Mouse (Mus musculus): ENCODE data around the gene Paox. TPM values are rescaled to one million over a fixed set of nuclear protein-coding genes. Genes with fewer than 3 reads are reported as not detected.
A peak's percentile ranks its signal among the peaks of the same experiment; 100 is the strongest.
"Not testable (repeated sequence)": the region's sequence is repeated elsewhere in the genome, so short reads cannot be mapped to it uniquely, and the experiment has no call there.

Paox gene
- polyA plus RNA-seq, 1 experiment from 2014 or later, result 29.8 TPM

GRCm38 (mm10) chr7:140125278-140126021 is 9.9 kb downstream of the Paox start:
- Histone ChIP-seq H3K4me1 (ENCODE audit: control insufficient read depth, insufficient read depth, low read length) (0 out of 2 replicates have a peak, but pooled peaks cover 7% of the 10 kb centered on the region), H3K4me2 (replicated peaks; ENCODE audit: low read depth, low read length) (peak overlapping the region; percentile 53), H3K4me3 (ENCODE audit: low read depth, low read length) (peak overlapping the region; percentile 75), H3K27me3 (ENCODE audit: control insufficient read depth, insufficient read depth, low read length) (no peaks in the 10 kb centered on the region), H3K9ac (replicated peaks; ENCODE audit: low read depth, low read length) (peak overlapping the region; percentile 64), H3K36me3 (ENCODE audit: control insufficient read depth, insufficient read depth, low read length) (peaks cover 11% of the 10 kb centered on the region; the same call in 1 of the 2 replicates), H3K9me3 (ENCODE audit: control insufficient read depth, low read depth, low read length) (no peaks in the 10 kb centered on the region), H3K27ac (ENCODE audit: low read length) (peak overlapping the region; percentile 52; the same call in 1 of the 2 replicates)
- 1% methylated on average over 40 of the region's 40 CpGs for WGBS
- peak; percentile 96 for ATAC-seq (ENCODE audit: insufficient number of reproducible peaks, insufficient read depth, low FRiP score, low read depth)

- 0 out of 2 replicates have a peak, but pooled peaks cover 7% of the 10 kb centered on the region for H3K4me1 ChIP-seq (ENCODE audit: control insufficient read depth, insufficient read depth, low read length)
- peak overlapping the region; percentile 75 for H3K4me3 ChIP-seq (ENCODE audit: low read depth, low read length)
- ATAC-seq (ENCODE audit: insufficient number of reproducible peaks, insufficient read depth, low FRiP score, low read depth), result peak; percentile 24; the same call in 1 of the 2 replicates
- peaks cover 12% of the 10 kb centered on the region; the same call in 1 of the 2 replicates for H3K36me3 ChIP-seq (ENCODE audit: control insufficient read depth, insufficient read depth, low read length)
- peak overlapping the region; percentile 64 for H3K9ac ChIP-seq (replicated peaks; ENCODE audit: low read depth, low read length)
- 3% methylated on average over 5 of the region's 5 CpGs for WGBS
- no peaks in the 10 kb centered on the region for H3K9me3 ChIP-seq (ENCODE audit: control insufficient read depth, low read depth, low read length)
- peak overlapping the region; percentile 53 for H3K4me2 ChIP-seq (replicated peaks; ENCODE audit: low read depth, low read length)
- no peak overlapping the region; the same call in 1 of the 2 replicates for H3K27ac ChIP-seq (ENCODE audit: low read length)
- no peaks in the 10 kb centered on the region for H3K27me3 ChIP-seq (ENCODE audit: control insufficient read depth, insufficient read depth, low read length)
These were observed 10.4 kb downstream of the Paox start for GRCm38 (mm10) chr7:140126022-140126350.

- Histone ChIP-seq H3K9ac (replicated peaks; ENCODE audit: low read depth, low read length) (no peak overlapping the region), H3K27ac (ENCODE audit: low read length) (no peak overlapping the region), H3K9me3 (ENCODE audit: control insufficient read depth, low read depth, low read length) (no peaks in the 10 kb centered on the region), H3K36me3 (ENCODE audit: control insufficient read depth, insufficient read depth, low read length) (peaks cover 16% of the 10 kb centered on the region; the same call in 1 of the 2 replicates), H3K4me1 (ENCODE audit: control insufficient read depth, insufficient read depth, low read length) (0 out of 2 replicates have a peak, but pooled peaks cover 7% of the 10 kb centered on the region), H3K4me2 (replicated peaks; ENCODE audit: low read depth, low read length) (peak overlapping the region; percentile 17; the same call in 1 of the 2 replicates), H3K27me3 (ENCODE audit: control insufficient read depth, insufficient read depth, low read length) (no peaks in the 10 kb centered on the region), H3K4me3 (ENCODE audit: low read depth, low read length) (no peak overlapping the region)
- ATAC-seq (ENCODE audit: insufficient number of reproducible peaks, insufficient read depth, low FRiP score, low read depth), result no peak
- WGBS, result 71% methylated on average over 3 of the region's 3 CpGs
These were observed 11.3 kb downstream of the Paox start for GRCm38 (mm10) chr7:140126934-140127333.

GRCm38 (mm10) chr7:140127911-140128310 is 12.3 kb downstream of the Paox start:
- H3K36me3 ChIP-seq (ENCODE audit: control insufficient read depth, insufficient read depth, low read length), result peaks cover 16% of the 10 kb centered on the region; the same call in 1 of the 2 replicates
- H3K9ac ChIP-seq (replicated peaks; ENCODE audit: low read depth, low read length), result no peak overlapping the region
- no peak for ATAC-seq (ENCODE audit: insufficient number of reproducible peaks, insufficient read depth, low FRiP score, low read depth)
- no peak overlapping the region for H3K27ac ChIP-seq (ENCODE audit: low read length)
- no peaks in the 10 kb centered on the region for H3K9me3 ChIP-seq (ENCODE audit: control insufficient read depth, low read depth, low read length)
- 84% methylated on average over 2 of the region's 2 CpGs for WGBS
- no peak overlapping the region for H3K4me2 ChIP-seq (replicated peaks; ENCODE audit: low read depth, low read length)
- 0 out of 2 replicates have a peak, but pooled peaks cover 7% of the 10 kb centered on the region for H3K4me1 ChIP-seq (ENCODE audit: control insufficient read depth, insufficient read depth, low read length)
- no peak overlapping the region for H3K4me3 ChIP-seq (ENCODE audit: low read depth, low read length)
- no peaks in the 10 kb centered on the region for H3K27me3 ChIP-seq (ENCODE audit: control insufficient read depth, insufficient read depth, low read length)

- H3K9ac ChIP-seq (replicated peaks; ENCODE audit: low read depth, low read length); H3K9me3 ChIP-seq (ENCODE audit: control insufficient read depth, low read depth, low read length); ATAC-seq (ENCODE audit: insufficient number of reproducible peaks, insufficient read depth, low FRiP score, low read depth); H3K4me2 ChIP-seq (replicated peaks; ENCODE audit: low read depth, low read length); H3K4me3 ChIP-seq (ENCODE audit: low read depth, low read length); H3K27me3 ChIP-seq (ENCODE audit: control insufficient read depth, insufficient read depth, low read length); H3K4me1 ChIP-seq (ENCODE audit: control insufficient read depth, insufficient read depth, low read length); H3K27ac ChIP-seq (ENCODE audit: low read length): not testable (repeated sequence)
- H3K36me3 ChIP-seq (ENCODE audit: control insufficient read depth, insufficient read depth, low read length), result peaks cover 16% of the 10 kb centered on the region; the same call in 1 of the 2 replicates
- 90% methylated on average over 7 of the region's 7 CpGs for WGBS
These were observed 16.6 kb downstream of the Paox start for GRCm38 (mm10) chr7:140132184-140132583.

- 91% methylated on average over 5 of the region's 7 CpGs for WGBS
- H3K27me3 ChIP-seq (ENCODE audit: control insufficient read depth, insufficient read depth, low read length); H3K4me1 ChIP-seq (ENCODE audit: control insufficient read depth, insufficient read depth, low read length); H3K27ac ChIP-seq (ENCODE audit: low read length); H3K9ac ChIP-seq (replicated peaks; ENCODE audit: low read depth, low read length); H3K4me2 ChIP-seq (replicated peaks; ENCODE audit: low read depth, low read length); H3K9me3 ChIP-seq (ENCODE audit: control insufficient read depth, low read depth, low read length); H3K4me3 ChIP-seq (ENCODE audit: low read depth, low read length); ATAC-seq (ENCODE audit: insufficient number of reproducible peaks, insufficient read depth, low FRiP score, low read depth): not testable (repeated sequence)
- peaks cover 16% of the 10 kb centered on the region; the same call in 1 of the 2 replicates for H3K36me3 ChIP-seq (ENCODE audit: control insufficient read depth, insufficient read depth, low read length)
These were observed 18.4 kb downstream of the Paox start for GRCm38 (mm10) chr7:140134033-140134432.

- WGBS, result 83% methylated on average over 5 of the region's 5 CpGs
- no peaks in the 10 kb centered on the region for H3K27me3 ChIP-seq (ENCODE audit: control insufficient read depth, insufficient read depth, low read length)
- H3K9ac ChIP-seq (replicated peaks; ENCODE audit: low read depth, low read length), result no peak overlapping the region
- H3K27ac ChIP-seq (ENCODE audit: low read length), result no peak overlapping the region
- H3K36me3 ChIP-seq (ENCODE audit: control insufficient read depth, insufficient read depth, low read length), result peaks cover 7% of the 10 kb centered on the region; the same call in 1 of the 2 replicates
- H3K4me2 ChIP-seq (replicated peaks; ENCODE audit: low read depth, low read length), result no peak overlapping the region
- H3K9me3 ChIP-seq (ENCODE audit: control insufficient read depth, low read depth, low read length), result no peaks in the 10 kb centered on the region
- ATAC-seq (ENCODE audit: insufficient number of reproducible peaks, insufficient read depth, low FRiP score, low read depth), result no peak
- peaks cover 4% of the 10 kb centered on the region for H3K4me1 ChIP-seq (ENCODE audit: control insufficient read depth, insufficient read depth, low read length)
- no peak overlapping the region for H3K4me3 ChIP-seq (ENCODE audit: low read depth, low read length)
These were observed 19.6 kb downstream of the Paox start for GRCm38 (mm10) chr7:140135106-140135770.

GRCm38 (mm10) chr7:140137135-140138020 is 21.8 kb downstream of the Paox start, which contains the start of gene Mtg1:
TSS of gene Mtg1 (plus strand) at chr7:140137564.
- no peaks in the 10 kb centered on the region for H3K9me3 ChIP-seq (ENCODE audit: control insufficient read depth, low read depth, low read length)
- no peaks in the 10 kb centered on the region for H3K27me3 ChIP-seq (ENCODE audit: control insufficient read depth, insufficient read depth, low read length)
- peaks cover 4% of the 10 kb centered on the region for H3K4me1 ChIP-seq (ENCODE audit: control insufficient read depth, insufficient read depth, low read length)
- H3K4me2 ChIP-seq (replicated peaks; ENCODE audit: low read depth, low read length), result peak within 1 kb of the TSS; percentile 95
- peak within 1 kb of the TSS; percentile 66 for H3K4me3 ChIP-seq (ENCODE audit: low read depth, low read length)
- peak within 1 kb of the TSS; percentile 44 for H3K27ac ChIP-seq (ENCODE audit: low read length)
- 2% methylated on average over 39 of the region's 39 CpGs for WGBS
- ATAC-seq (ENCODE audit: insufficient number of reproducible peaks, insufficient read depth, low FRiP score, low read depth), result peak; percentile 94
- H3K36me3 ChIP-seq (ENCODE audit: control insufficient read depth, insufficient read depth, low read length), result no peaks in the 10 kb centered on the region
- peak within 1 kb of the TSS; percentile 81 for H3K9ac ChIP-seq (replicated peaks; ENCODE audit: low read depth, low read length)
